In the genomic region with DNA sequence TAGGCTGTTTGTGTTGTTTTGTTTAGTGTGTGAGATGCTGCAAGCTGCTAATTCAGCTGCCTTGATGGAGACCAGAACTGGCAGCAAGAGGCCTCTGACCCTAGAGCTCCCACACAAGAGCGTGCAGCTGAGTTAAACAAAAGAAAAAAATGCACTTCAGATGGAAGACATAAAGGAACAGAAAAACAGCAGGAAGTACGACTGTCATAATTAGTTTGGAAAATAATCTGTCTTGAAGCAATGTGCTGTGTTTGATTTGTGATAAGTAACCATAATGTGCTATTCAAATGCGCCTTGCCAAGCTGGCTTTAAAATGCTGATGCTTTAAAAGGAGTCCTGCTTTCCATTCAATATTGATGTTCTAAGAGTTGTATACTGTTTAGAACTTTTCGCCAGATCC, we compare ENCODE assay signal across 14 mouse cellular contexts.
DNase-seq lines count a peak whose midpoint lies in the region; ATAC-seq lines count a peak whose summit lies in the region.
"Had no signal": no experiment of that assay in that cellular context is flagged by ENCODE, and none has a peak within 500 bp of the region (broad histone marks: within the 10 kb centered on the region; RNA-seq: fewer than 3 reads in every experiment).

No protein-coding gene starts in this region.

- H3K4me3 ChIP-seq in hindbrain, embryonic 10.5 days = no peak overlapping the region
- no peak overlapping the region for H3K4me3 ChIP-seq in hindbrain, embryonic 16.5 days (ENCODE audit: low read length)
- H3K4me3 ChIP-seq in midbrain, embryonic 12.5 days = no peak overlapping the region
- no peak overlapping the region for H3K4me3 ChIP-seq in midbrain, embryonic 15.5 days
- H3K4me3 ChIP-seq in forebrain, embryonic 12.5 days (replicated peaks) = no peak overlapping the region

- DNase-seq in hindbrain, embryonic 10.5 days (ENCODE audit: low spot score) = no peak
- DNase-seq in retina, postnatal 1 day = peak; percentile 88
- no peak for DNase-seq in thymus, postnatal 4 days
- no peak for DNase-seq in left cerebral cortex, adult 11 months (ENCODE audit: low spot score)
- DNase-seq: B cell, adult 2 months; cerebellum, adult 11-12 months; gastrocnemius, postnatal 36 days; lung, postnatal 4 days had no signal

- peaks cover 40% of the 10 kb centered on the region for H3K4me1 ChIP-seq in hindbrain, embryonic 10.5 days (replicated peaks)
- no peaks in the 10 kb centered on the region; the same call in none of the 2 replicates for H3K4me1 ChIP-seq in hindbrain, embryonic 16.5 days (ENCODE audit: control insufficient read depth, insufficient read depth, low read depth, low read length)
- peaks cover 33% of the 10 kb centered on the region for H3K4me1 ChIP-seq in midbrain, embryonic 12.5 days
- peaks cover 13% of the 10 kb centered on the region for H3K4me1 ChIP-seq in midbrain, embryonic 15.5 days
- H3K4me1 ChIP-seq in forebrain, embryonic 12.5 days = peaks cover 48% of the 10 kb centered on the region

- H3K27me3 ChIP-seq in hindbrain, embryonic 10.5 days (ENCODE audit: insufficient read depth, poor library complexity, severe bottlenecking) = no peaks in the 10 kb centered on the region
- no peaks in the 10 kb centered on the region for H3K27me3 ChIP-seq in hindbrain, embryonic 16.5 days (replicated peaks; ENCODE audit: control insufficient read depth, insufficient read depth, low read length)
- H3K27me3 ChIP-seq in midbrain, embryonic 12.5 days = peaks cover 17% of the 10 kb centered on the region
- H3K27me3 ChIP-seq in midbrain, embryonic 15.5 days (replicated peaks) = 0 out of 2 replicates have a peak, but pooled peaks cover 3% of the 10 kb centered on the region
- H3K27me3 ChIP-seq in forebrain, embryonic 12.5 days = peaks cover 6% of the 10 kb centered on the region

- H3K27ac ChIP-seq in hindbrain, embryonic 10.5 days = peak overlapping the region; percentile 62; the same call in 1 of the 2 replicates
- H3K27ac ChIP-seq in hindbrain, embryonic 16.5 days (ENCODE audit: low read depth, low read length) = no peak overlapping the region
- 0 out of 2 replicates have a peak overlapping the region, but pooled peaks have one; percentile 3 for H3K27ac ChIP-seq in midbrain, embryonic 12.5 days (replicated peaks)
- H3K27ac ChIP-seq in midbrain, embryonic 15.5 days = no peak overlapping the region
- H3K27ac ChIP-seq in forebrain, embryonic 12.5 days = peak overlapping the region; percentile 36; the same call in 1 of the 2 replicates
- H3K27ac ChIP-seq: hindbrain, embryonic 14.5 days had no signal

- WGBS in hindbrain, embryonic 10.5 days = 24% methylated on average over 4 of the region's 4 CpGs
- WGBS in hindbrain, embryonic 16.5 days = 30% methylated on average over 4 of the region's 4 CpGs
- 19% methylated on average over 4 of the region's 4 CpGs for WGBS in midbrain, embryonic 12.5 days
- 19% methylated on average over 4 of the region's 4 CpGs for WGBS in midbrain, embryonic 15.5 days
- WGBS in forebrain, embryonic 12.5 days = 10% methylated on average over 4 of the region's 4 CpGs

- no peak overlapping the region for H3K9ac ChIP-seq in hindbrain, embryonic 16.5 days (ENCODE audit: low read depth, low read length)
- H3K9ac ChIP-seq in midbrain, embryonic 12.5 days (replicated peaks) = no peak overlapping the region
- no peak overlapping the region for H3K9ac ChIP-seq in midbrain, embryonic 15.5 days
- no peak overlapping the region for H3K9ac ChIP-seq in forebrain, embryonic 12.5 days
- H3K9ac ChIP-seq: hindbrain, embryonic 14.5 days had no signal

- H3K9me3 ChIP-seq in hindbrain, embryonic 10.5 days = no peaks in the 10 kb centered on the region
- no peaks in the 10 kb centered on the region for H3K9me3 ChIP-seq in hindbrain, embryonic 16.5 days (ENCODE audit: control insufficient read depth, low read length)
- no peaks in the 10 kb centered on the region for H3K9me3 ChIP-seq in midbrain, embryonic 12.5 days
- no peaks in the 10 kb centered on the region for H3K9me3 ChIP-seq in midbrain, embryonic 15.5 days
- no peaks in the 10 kb centered on the region for H3K9me3 ChIP-seq in forebrain, embryonic 12.5 days

- no peak for ATAC-seq in hindbrain, embryonic 16.5 days
- peak; percentile 38; the same call in 1 of the 2 replicates for ATAC-seq in midbrain, embryonic 12.5 days (ENCODE audit: low FRiP score, low read depth)
- ATAC-seq in midbrain, embryonic 15.5 days (replicated peaks) = no peak
- no peak for ATAC-seq in forebrain, embryonic 12.5 days (ENCODE audit: low FRiP score)

- no peak overlapping the region for H3K4me2 ChIP-seq in hindbrain, embryonic 16.5 days (ENCODE audit: low read length)
- H3K4me2 ChIP-seq in midbrain, embryonic 12.5 days (replicated peaks) = no peak overlapping the region
- no peak overlapping the region for H3K4me2 ChIP-seq in midbrain, embryonic 15.5 days
- no peak overlapping the region for H3K4me2 ChIP-seq in forebrain, embryonic 12.5 days
- H3K4me2 ChIP-seq: hindbrain, embryonic 14.5 days; liver, embryonic 11.5 days had no signal

- H3K36me3 ChIP-seq in hindbrain, embryonic 10.5 days = 0 out of 2 replicates have a peak, but pooled peaks cover 3% of the 10 kb centered on the region
- no peaks in the 10 kb centered on the region for H3K36me3 ChIP-seq in hindbrain, embryonic 16.5 days (ENCODE audit: control insufficient read depth, insufficient read depth, low read length)
- H3K36me3 ChIP-seq in midbrain, embryonic 12.5 days = no peaks in the 10 kb centered on the region
- no peaks in the 10 kb centered on the region for H3K36me3 ChIP-seq in midbrain, embryonic 15.5 days (replicated peaks)
- H3K36me3 ChIP-seq in forebrain, embryonic 12.5 days (replicated peaks) = no peaks in the 10 kb centered on the region

Comparison
In these comparisons a context has a peak if more than half of its experiments do, and no peak if none do; other contexts are left out.
1. H3K27ac ChIP-seq: peak in hindbrain, embryonic 10.5 days (single experiment), midbrain, embryonic 12.5 days (single experiment) and forebrain, embryonic 12.5 days (single experiment); none in hindbrain, embryonic 16.5 days (single experiment) and midbrain, embryonic 15.5 days (single experiment).